Mouse (Mus musculus) small intestine, adult 2 months (tissue): Measurements from ENCODE around the gene Sos1. TPM values are rescaled to one million over a fixed set of nuclear protein-coding genes. Genes with fewer than 3 reads are reported as not detected.

Experiments
- H3K27ac ChIP-seq: fragments of 200-500 bp; 2 replicates; pipeline ENCODE4 v1.5.1; 2012; ENCODE audit warnings: low read depth, low read length, control low read depth, inconsistent platforms; ENCODE audit not compliant: insufficient read depth
- H3K27me3 ChIP-seq: fragments of 200-500 bp; 2 replicates; pipeline ENCODE4 v1.6.1; 2012; ENCODE audit warnings: mild to moderate bottlenecking, moderate library complexity, low read length, inconsistent platforms; ENCODE audit not compliant: control insufficient read depth, insufficient read depth
- H3K36me3 ChIP-seq: fragments of 200-500 bp; 2 replicates; pipeline ENCODE4 v1.6.1; 2012; ENCODE audit warnings: mild to moderate bottlenecking, low read length, control low read depth, inconsistent platforms; ENCODE audit not compliant: control insufficient read depth, insufficient read depth
- H3K4me1 ChIP-seq: fragments of 200-500 bp; 2 replicates; pipeline ENCODE4 v1.6.1; 2012; ENCODE audit warnings: low read length, inconsistent platforms, mixed read lengths; ENCODE audit not compliant: control insufficient read depth, insufficient read depth, insufficient read length
- H3K4me3 ChIP-seq: fragments of 200-500 bp; 2 replicates; pipeline ENCODE4 v1.5.1; 2012; ENCODE audit warnings: low read depth, mild to moderate bottlenecking, control low read depth, inconsistent platforms, low read length, moderate library complexity
- CTCF ChIP-seq: fragments of 200-500 bp; IDR thresholded peaks from 2 replicates; pipeline ENCODE4 v1.5.1; 2012; ENCODE audit warnings: low read depth, mild to moderate bottlenecking, control low read depth, inconsistent platforms, low read length, moderate library complexity, mixed read lengths; ENCODE audit not compliant: insufficient replicate concordance, insufficient read length; ENCODE audit errors: extremely low read depth
- POLR2A ChIP-seq: fragments of 200-500 bp; IDR thresholded peaks from 2 replicates; pipeline ENCODE4 v1.6.1; 2012; ENCODE audit warnings: low read depth, mild to moderate bottlenecking, control low read depth, inconsistent platforms, low read length, moderate library complexity
- WGBS: fragments of 180-500 bp; shearing (Covaris S2); methylation state at CpG from one replicate; pipeline ENCODE4 v1.1.7; 2018; 5-methylcytosine and 5-hydroxymethylcytosine counted together
- polyA plus RNA-seq: library from polyadenylated mRNA; depleted of rRNA; stranded (reverse); fragments of >200 nt; gene quantifications from 2 replicates; pipeline ENCODE4 v1.2.3, GENCODE M21; 2012

Sos1 gene
- polyA plus RNA-seq, 1 experiment = 2.1 TPM

DNA sequence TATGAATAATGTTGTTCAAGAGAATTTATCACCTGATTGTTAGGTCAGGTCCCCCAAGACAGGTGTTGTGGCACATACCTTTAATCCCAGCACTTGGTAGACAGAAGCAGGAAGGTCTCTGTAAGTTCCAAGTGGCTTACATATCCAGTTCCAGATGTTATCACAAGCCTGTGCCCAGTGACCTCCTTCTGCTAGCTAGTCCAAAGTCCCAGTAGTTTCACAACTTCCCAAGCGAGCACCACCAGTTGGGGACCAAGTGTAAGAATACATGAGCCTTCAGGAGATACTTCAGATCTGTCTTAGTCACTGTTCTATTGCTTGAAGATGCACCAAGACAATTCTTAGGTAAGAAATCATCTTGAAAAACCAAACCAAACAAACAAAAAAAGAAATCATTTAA, 13.6 kb upstream of the Sos1 start:
- TF ChIP-seq POLR2A = no peak
- no peak for TF ChIP-seq CTCF

DNA sequence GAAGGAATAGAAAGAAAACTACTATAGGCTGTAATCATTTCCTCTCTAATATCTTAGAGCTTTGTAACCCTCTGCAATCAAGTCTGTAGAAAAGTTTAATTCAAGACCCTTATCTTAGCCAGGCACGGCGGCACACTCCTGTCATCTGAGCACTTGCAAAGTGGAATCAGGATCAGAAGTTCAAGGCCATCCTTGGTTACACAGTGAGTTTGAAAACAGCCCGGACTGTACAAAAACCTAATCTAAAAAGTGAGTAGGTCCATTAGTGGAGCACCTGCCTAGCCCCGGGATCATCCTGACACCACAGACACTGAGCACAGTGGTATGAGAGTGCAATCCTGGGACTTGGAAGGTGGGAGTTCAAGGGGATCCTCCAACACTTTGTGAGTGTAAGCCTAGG, 12.6 kb upstream of the Sos1 start:
- Histone ChIP-seq H3K4me3 (no peak overlapping the region), H3K27me3 (no peaks in the 10 kb centered on the region), H3K27ac (no peak overlapping the region), H3K4me1 (no peaks in the 10 kb centered on the region), H3K36me3 (no peaks in the 10 kb centered on the region)
- TF ChIP-seq POLR2A (no peak), CTCF (no peak)
- 34% methylated on average over 4 of the region's 4 CpGs for WGBS

More for the DNA sequence above, 13.6 kb upstream of the Sos1 start:
- Histone ChIP-seq H3K4me3 (no peak overlapping the region), H3K27me3 (no peaks in the 10 kb centered on the region), H3K4me1 (no peaks in the 10 kb centered on the region), H3K36me3 (no peaks in the 10 kb centered on the region), H3K27ac (no peak overlapping the region)
- 23% methylated on average over 1 of the region's 1 CpGs for WGBS

DNA sequence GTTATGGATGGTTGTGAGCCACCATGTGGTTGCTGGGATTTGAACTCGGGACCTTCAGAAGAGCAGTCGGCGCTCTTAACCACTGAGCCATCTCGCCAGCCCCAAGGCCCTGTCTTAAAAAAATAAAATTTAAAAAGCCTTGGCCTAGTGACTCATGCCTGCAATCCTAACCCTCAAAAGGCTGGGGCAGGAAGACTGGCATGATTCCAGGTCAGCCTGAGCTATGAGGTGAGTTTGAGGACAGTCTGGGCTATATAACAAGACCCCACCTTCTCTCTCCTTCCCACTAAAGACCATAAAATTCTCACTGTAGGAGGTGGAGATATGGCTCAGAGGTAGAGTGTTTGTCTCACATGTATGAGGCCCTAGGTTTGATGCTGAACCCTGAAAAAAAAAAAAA, 12.0 kb upstream of the Sos1 start:
- Histone ChIP-seq H3K4me1 (no peaks in the 10 kb centered on the region), H3K36me3 (no peaks in the 10 kb centered on the region), H3K27me3 (no peaks in the 10 kb centered on the region), H3K27ac (no peak overlapping the region), H3K4me3 (no peak overlapping the region)
- 67% methylated on average over 4 of the region's 4 CpGs for WGBS
- no peak for TF ChIP-seq CTCF
- TF ChIP-seq POLR2A = no peak

DNA sequence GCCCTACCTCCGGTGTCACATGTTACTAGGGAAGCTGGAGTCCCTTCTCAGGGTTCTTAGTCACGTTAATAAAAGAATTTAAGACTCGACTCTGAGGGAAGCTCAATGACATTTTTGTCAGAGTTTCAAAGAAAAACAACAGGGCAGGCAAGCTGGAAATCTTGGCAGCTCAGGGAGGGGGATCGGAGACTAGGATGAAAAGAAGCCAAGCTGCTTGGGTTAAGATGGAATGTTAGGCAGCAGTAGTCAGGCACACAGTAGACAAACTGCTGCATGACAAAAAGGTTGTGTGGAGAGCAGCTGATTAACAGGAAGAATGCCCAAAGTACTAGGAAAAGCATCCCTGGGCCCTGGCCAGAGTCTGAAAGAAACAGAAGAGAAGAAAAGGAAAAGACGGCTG, 9.9 kb upstream of the Sos1 start:
- H3K27me3 ChIP-seq = no peaks in the 10 kb centered on the region
- no peaks in the 10 kb centered on the region for H3K4me1 ChIP-seq
- no peaks in the 10 kb centered on the region for H3K36me3 ChIP-seq
- no peak overlapping the region for H3K27ac ChIP-seq
- TF ChIP-seq CTCF (no peak), POLR2A (no peak)
- WGBS = 82% methylated on average over 5 of the region's 5 CpGs
- H3K4me3 ChIP-seq = no peak overlapping the region

DNA sequence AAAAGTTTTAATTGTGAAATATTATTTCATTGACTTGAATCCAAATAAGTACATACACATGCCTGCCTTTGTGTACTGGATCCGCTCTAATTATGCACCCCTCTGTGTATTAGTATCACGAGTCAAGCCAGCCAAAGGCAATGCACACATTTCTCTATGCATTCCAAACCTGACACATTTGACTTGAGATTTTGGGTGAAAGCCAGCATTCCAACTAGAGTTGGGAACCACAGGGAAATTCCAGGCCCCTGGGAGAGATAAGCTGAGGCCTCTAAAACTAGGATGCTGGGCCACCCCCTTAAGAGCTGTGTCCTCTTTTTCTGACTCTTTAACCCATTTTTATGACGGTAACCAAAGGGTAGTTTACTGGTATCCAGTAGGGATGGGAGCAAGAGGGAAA, 8.7 kb upstream of the Sos1 start:
- Histone ChIP-seq H3K4me3 (no peak overlapping the region), H3K36me3 (no peaks in the 10 kb centered on the region), H3K27ac (no peak overlapping the region), H3K27me3 (no peaks in the 10 kb centered on the region), H3K4me1 (no peaks in the 10 kb centered on the region)
- no peak for TF ChIP-seq POLR2A
- no peak for TF ChIP-seq CTCF
- 74% methylated on average over 3 of the region's 3 CpGs for WGBS

DNA sequence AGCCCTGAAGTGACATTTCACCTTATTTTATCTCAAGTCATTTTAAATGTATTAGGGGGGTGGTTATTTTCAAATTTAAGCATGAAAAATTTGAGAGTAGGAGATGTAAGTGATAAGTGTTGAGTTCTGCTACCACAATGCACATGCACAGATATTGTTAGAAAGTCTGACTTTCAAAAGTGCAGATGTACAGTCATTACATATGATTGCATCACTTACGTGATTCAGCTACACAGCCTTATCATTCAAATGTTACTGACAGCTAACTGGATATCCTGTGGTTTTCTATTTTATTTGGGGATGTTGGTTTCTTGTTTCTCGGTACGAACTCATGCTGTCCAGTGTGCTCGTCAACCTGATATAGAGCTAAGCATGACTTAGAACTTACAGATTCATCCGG, 4.9 kb upstream of the Sos1 start:
- 92% methylated on average over 5 of the region's 5 CpGs for WGBS
- no peak for TF ChIP-seq CTCF
- TF ChIP-seq POLR2A = no peak
- Histone ChIP-seq H3K27me3 (no peaks in the 10 kb centered on the region), H3K4me3 (no peak overlapping the region), H3K27ac (no peak overlapping the region), H3K36me3 (no peaks in the 10 kb centered on the region), H3K4me1 (peaks cover 7% of the 10 kb centered on the region; the same call in 1 of the 2 replicates)

DNA sequence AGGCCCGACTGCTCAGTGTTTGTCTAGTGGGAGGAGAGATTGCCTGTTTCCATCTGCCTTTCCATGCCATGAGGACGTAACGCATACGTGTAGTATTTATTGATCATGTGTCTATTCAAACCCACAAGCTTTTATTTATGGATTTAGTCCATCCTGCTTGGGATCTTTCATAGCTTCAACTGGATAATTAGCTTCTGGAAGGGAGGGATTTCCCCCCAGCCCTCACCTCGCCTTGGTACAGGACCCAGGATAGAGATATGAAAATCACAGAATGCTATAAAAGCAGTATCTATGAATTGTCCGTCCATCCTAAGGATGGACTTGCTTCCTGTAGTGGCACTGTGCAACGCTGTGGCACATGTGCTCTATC, 587 bp upstream of the Sos1 start:
- WGBS = 14% methylated on average over 7 of the region's 7 CpGs
- TF ChIP-seq POLR2A = no peak
- no peak for TF ChIP-seq CTCF

More for the DNA sequence above, 587 bp upstream of the Sos1 start:
- H3K27me3 ChIP-seq = no peaks in the 10 kb centered on the region
- no peaks in the 10 kb centered on the region for H3K36me3 ChIP-seq
- H3K4me1 ChIP-seq = peaks cover 7% of the 10 kb centered on the region; the same call in 1 of the 2 replicates
- H3K27ac ChIP-seq = peak overlapping the region; percentile 80
- H3K4me3 ChIP-seq = no peak overlapping the region
